Mouse (Mus musculus): ENCODE results near the gene Astl. TPM values are rescaled to one million over a fixed set of nuclear protein-coding genes. Genes with fewer than 3 reads are reported as not detected.

Astl gene
- polyA plus RNA-seq, 1 experiment from 2014 or later: not detected

GRCm38 (mm10) chr2:127333945-127334603, 4.4 kb upstream of the Astl start:
- Histone ChIP-seq H3K4me2 (replicated peaks; ENCODE audit: low read depth, low read length) (no peak overlapping the region), H3K27ac (ENCODE audit: low read length) (no peak overlapping the region), H3K36me3 (ENCODE audit: insufficient read depth, low read length) (no peaks in the 10 kb centered on the region), H3K4me1 (ENCODE audit: insufficient read depth, low read depth, low read length) (no peaks in the 10 kb centered on the region), H3K27me3 (replicated peaks; ENCODE audit: insufficient read depth, low read length) (no peaks in the 10 kb centered on the region; the same call in 1 of the 2 replicates), H3K4me3 (ENCODE audit: low read depth, low read length) (no peak overlapping the region), H3K9me3 (ENCODE audit: low read length) (no peaks in the 10 kb centered on the region), H3K9ac (replicated peaks; ENCODE audit: low read depth) (no peak overlapping the region)
- DNase-seq (ENCODE audit: low spot score) (no peak), ATAC-seq (no peak)
- 54% methylated on average over 5 of the region's 5 CpGs for WGBS
- TF ChIP-seq EP300 (IDR thresholded peaks at IDR 0.05): no peak
- TF ChIP-seq CTCF (IDR thresholded peaks at IDR 0.05): no peak

- H3K9ac ChIP-seq (replicated peaks; ENCODE audit: low read depth): no peak overlapping the region
- H3K4me3 ChIP-seq (ENCODE audit: low read depth, low read length): no peak overlapping the region
- DNase-seq (ENCODE audit: low spot score): no peak
- H3K36me3 ChIP-seq (ENCODE audit: insufficient read depth, low read length): no peaks in the 10 kb centered on the region
- no peak for ATAC-seq
- H3K27ac ChIP-seq (ENCODE audit: low read length): no peak overlapping the region
- H3K9me3 ChIP-seq (ENCODE audit: low read length): no peaks in the 10 kb centered on the region
- TF ChIP-seq EP300 (IDR thresholded peaks at IDR 0.05): no peak
- no peak for TF ChIP-seq CTCF (IDR thresholded peaks at IDR 0.05)
- 38% methylated on average over 11 of the region's 11 CpGs for WGBS
- H3K4me2 ChIP-seq (replicated peaks; ENCODE audit: low read depth, low read length): peak overlapping the region; percentile 83; the same call in 1 of the 2 replicates
- H3K4me1 ChIP-seq (ENCODE audit: insufficient read depth, low read depth, low read length): no peaks in the 10 kb centered on the region
- H3K27me3 ChIP-seq (replicated peaks; ENCODE audit: insufficient read depth, low read length): no peaks in the 10 kb centered on the region; the same call in 1 of the 2 replicates
Observed at GRCm38 (mm10) chr2:127335078-127335541, 3.3 kb upstream of the Astl start.

- Histone ChIP-seq H3K9ac (replicated peaks; ENCODE audit: low read depth) (no peak within 1 kb of the TSS), H3K9me3 (ENCODE audit: low read length) (no peaks in the 10 kb centered on the region), H3K4me2 (replicated peaks; ENCODE audit: low read depth, low read length) (peak within 1 kb of the TSS; percentile 83), H3K4me1 (ENCODE audit: insufficient read depth, low read depth, low read length) (no peaks in the 10 kb centered on the region), H3K27me3 (replicated peaks; ENCODE audit: insufficient read depth, low read length) (no peaks in the 10 kb centered on the region; the same call in 1 of the 2 replicates), H3K36me3 (ENCODE audit: insufficient read depth, low read length) (no peaks in the 10 kb centered on the region), H3K27ac (ENCODE audit: low read length) (0 out of 2 replicates have a peak within 1 kb of the TSS, but pooled peaks have one; percentile 40), H3K4me3 (ENCODE audit: low read depth, low read length) (peak within 1 kb of the TSS; percentile 52)
- peak; percentile 78 for DNase-seq (ENCODE audit: low spot score)
- TF ChIP-seq CTCF (IDR thresholded peaks at IDR 0.05): no peak
- TF ChIP-seq EP300 (IDR thresholded peaks at IDR 0.05): no peak
- WGBS: 4% methylated on average over 42 of the region's 76 CpGs
- ATAC-seq: peak; percentile 90
Observed at GRCm38 (mm10) chr2:127335767-127336496, 2.5 kb upstream of the Astl start, which contains the start of gene Dusp2. Dusp2 (plus strand) TSS chr2:127336159.

GRCm38 (mm10) chr2:127336497-127336832, 2.0 kb upstream of the Astl start:
- 6% methylated on average over 24 of the region's 33 CpGs for WGBS
- H3K9ac ChIP-seq (replicated peaks; ENCODE audit: low read depth): no peak overlapping the region
- ATAC-seq (no peak), DNase-seq (ENCODE audit: low spot score) (no peak)
- peak overlapping the region; percentile 52 for H3K4me3 ChIP-seq (ENCODE audit: low read depth, low read length)
- H3K4me2 ChIP-seq (replicated peaks; ENCODE audit: low read depth, low read length): peak overlapping the region; percentile 83
- TF ChIP-seq EP300 (IDR thresholded peaks at IDR 0.05) (no peak), CTCF (IDR thresholded peaks at IDR 0.05) (no peak)
- H3K36me3 ChIP-seq (ENCODE audit: insufficient read depth, low read length): no peaks in the 10 kb centered on the region
- H3K27me3 ChIP-seq (replicated peaks; ENCODE audit: insufficient read depth, low read length): no peaks in the 10 kb centered on the region; the same call in 1 of the 2 replicates
- no peaks in the 10 kb centered on the region for H3K4me1 ChIP-seq (ENCODE audit: insufficient read depth, low read depth, low read length)
- no peak overlapping the region for H3K27ac ChIP-seq (ENCODE audit: low read length)
- no peaks in the 10 kb centered on the region for H3K9me3 ChIP-seq (ENCODE audit: low read length)

GRCm38 (mm10) chr2:127336885-127337284, 1.6 kb upstream of the Astl start:
- 29% methylated on average over 5 of the region's 5 CpGs for WGBS
- no peak overlapping the region for H3K9ac ChIP-seq (replicated peaks; ENCODE audit: low read depth)
- peak overlapping the region; percentile 83 for H3K4me2 ChIP-seq (replicated peaks; ENCODE audit: low read depth, low read length)
- H3K27me3 ChIP-seq (replicated peaks; ENCODE audit: insufficient read depth, low read length): no peaks in the 10 kb centered on the region; the same call in 1 of the 2 replicates
- TF ChIP-seq CTCF (IDR thresholded peaks at IDR 0.05) (no peak), EP300 (IDR thresholded peaks at IDR 0.05) (no peak)
- peak overlapping the region; percentile 52 for H3K4me3 ChIP-seq (ENCODE audit: low read depth, low read length)
- H3K36me3 ChIP-seq (ENCODE audit: insufficient read depth, low read length): no peaks in the 10 kb centered on the region
- no peak for ATAC-seq
- no peak for DNase-seq (ENCODE audit: low spot score)
- no peaks in the 10 kb centered on the region for H3K4me1 ChIP-seq (ENCODE audit: insufficient read depth, low read depth, low read length)
- no peak overlapping the region for H3K27ac ChIP-seq (ENCODE audit: low read length)
- H3K9me3 ChIP-seq (ENCODE audit: low read length): no peaks in the 10 kb centered on the region

GRCm38 (mm10) chr2:127337531-127337930, 908 bp upstream of the Astl start:
- no peaks in the 10 kb centered on the region for H3K36me3 ChIP-seq (ENCODE audit: insufficient read depth, low read length)
- DNase-seq (ENCODE audit: low spot score) (no peak), ATAC-seq (no peak)
- no peak overlapping the region for H3K9ac ChIP-seq (replicated peaks; ENCODE audit: low read depth)
- no peak overlapping the region for H3K4me3 ChIP-seq (ENCODE audit: low read depth, low read length)
- no peak for TF ChIP-seq EP300 (IDR thresholded peaks at IDR 0.05)
- TF ChIP-seq CTCF (IDR thresholded peaks at IDR 0.05): no peak
- 0 out of 2 replicates have a peak overlapping the region, but pooled peaks have one; percentile 83 for H3K4me2 ChIP-seq (replicated peaks; ENCODE audit: low read depth, low read length)
- no peaks in the 10 kb centered on the region for H3K4me1 ChIP-seq (ENCODE audit: insufficient read depth, low read depth, low read length)
- 47% methylated on average over 11 of the region's 11 CpGs for WGBS
- no peak overlapping the region for H3K27ac ChIP-seq (ENCODE audit: low read length)
- H3K27me3 ChIP-seq (replicated peaks; ENCODE audit: insufficient read depth, low read length): no peaks in the 10 kb centered on the region; the same call in 1 of the 2 replicates
- no peaks in the 10 kb centered on the region for H3K9me3 ChIP-seq (ENCODE audit: low read length)
